ENCODE assay signal across 17 mouse cellular contexts in the genomic region with DNA sequence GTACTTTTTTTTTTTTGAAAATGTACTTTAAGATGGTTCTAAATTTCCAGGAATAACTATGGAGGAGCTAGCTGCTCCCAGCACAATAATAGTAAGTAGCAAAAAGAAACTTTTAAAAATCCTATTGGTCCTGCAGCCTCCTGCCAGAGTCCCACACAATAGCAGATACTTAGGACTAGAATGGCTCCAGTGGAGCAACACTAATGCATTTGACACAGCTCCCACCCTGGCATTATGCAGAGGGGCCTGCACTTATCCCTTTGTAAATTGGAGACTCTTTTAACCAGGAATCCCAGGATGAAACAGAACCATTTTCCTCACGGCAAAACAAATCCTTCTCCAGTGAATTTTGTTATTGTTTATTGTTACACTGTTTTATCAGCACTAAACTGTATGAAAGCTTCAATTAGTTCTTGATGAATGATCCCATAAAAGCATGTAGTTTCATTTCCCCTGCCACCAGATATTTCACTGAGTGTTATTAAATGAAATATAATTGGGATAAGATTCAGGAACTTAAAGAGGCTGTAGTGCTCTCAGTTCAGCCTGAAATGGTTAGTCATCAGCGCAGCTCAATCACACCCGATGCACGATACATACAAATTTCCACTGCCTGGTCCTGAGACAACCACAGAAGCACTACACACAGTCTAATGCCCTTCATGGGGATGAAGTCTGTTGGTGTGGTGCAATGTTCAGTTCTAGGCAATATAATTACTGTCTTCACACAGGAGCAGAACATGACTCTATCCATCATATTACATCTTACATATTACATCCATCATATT.
DNase-seq lines count a peak whose midpoint lies in the region; ATAC-seq lines count a peak whose summit lies in the region.
"Had no signal": no experiment of that assay in that cellular context is flagged by ENCODE, and none has a peak within 500 bp of the region (broad histone marks: within the 10 kb centered on the region; RNA-seq: fewer than 3 reads in every experiment).

No protein-coding gene starts in this region.

- peaks cover 12% of the 10 kb centered on the region for H3K4me1 ChIP-seq in forebrain, embryonic 15.5 days
- peaks cover 34% of the 10 kb centered on the region for H3K4me1 ChIP-seq in midbrain, embryonic 10.5 days
- no peaks in the 10 kb centered on the region for H3K4me1 ChIP-seq in neural tube, embryonic 14.5 days (ENCODE audit: control insufficient read depth, insufficient read depth, low read length)
- H3K4me1 ChIP-seq: embryonic facial prominence, embryonic 15.5 days; heart, embryonic 13.5 days; liver, embryonic 13.5 days had no signal

- WGBS in forebrain, embryonic 15.5 days, result 11% methylated on average over 4 of the region's 4 CpGs
- WGBS in midbrain, embryonic 10.5 days, result 23% methylated on average over 4 of the region's 4 CpGs
- WGBS in neural tube, embryonic 14.5 days, result 23% methylated on average over 4 of the region's 4 CpGs

- H3K9me3 ChIP-seq in forebrain, embryonic 15.5 days, result no peaks in the 10 kb centered on the region
- H3K9me3 ChIP-seq in midbrain, embryonic 10.5 days (replicated peaks), result no peaks in the 10 kb centered on the region
- H3K9me3 ChIP-seq in neural tube, embryonic 14.5 days (ENCODE audit: control insufficient read depth, low read length), result no peaks in the 10 kb centered on the region
- H3K9me3 ChIP-seq: embryonic facial prominence, embryonic 15.5 days; heart, embryonic 13.5 days; liver, embryonic 13.5 days had no signal

- no peak overlapping the region for H3K4me3 ChIP-seq in forebrain, embryonic 15.5 days
- H3K4me3 ChIP-seq in midbrain, embryonic 10.5 days, result peak overlapping the region; percentile 20; the same call in 1 of the 2 replicates
- H3K4me3 ChIP-seq in neural tube, embryonic 14.5 days (ENCODE audit: low read depth, low read length), result no peak overlapping the region
- H3K4me3 ChIP-seq: embryonic facial prominence, embryonic 15.5 days; heart, embryonic 13.5 days; liver, embryonic 13.5 days had no signal

- H3K4me2 ChIP-seq in forebrain, embryonic 15.5 days (replicated peaks), result no peak overlapping the region
- no peak overlapping the region for H3K4me2 ChIP-seq in neural tube, embryonic 14.5 days (ENCODE audit: low read depth, low read length)
- H3K4me2 ChIP-seq: embryonic facial prominence, embryonic 15.5 days; heart, embryonic 13.5 days; liver, embryonic 13.5 days had no signal

- ATAC-seq in forebrain, embryonic 15.5 days (replicated peaks), result peak; percentile 95
- ATAC-seq in neural tube, embryonic 14.5 days (ENCODE audit: low read depth), result peak; percentile 96
- ATAC-seq: inflammation-experienced regulatory T-cells, adult 6 months; Patski had no signal

- no peaks in the 10 kb centered on the region for H3K27me3 ChIP-seq in forebrain, embryonic 15.5 days
- H3K27me3 ChIP-seq in midbrain, embryonic 10.5 days (ENCODE audit: low read depth, poor library complexity, severe bottlenecking), result no peaks in the 10 kb centered on the region
- no peaks in the 10 kb centered on the region for H3K27me3 ChIP-seq in neural tube, embryonic 14.5 days (ENCODE audit: control insufficient read depth, insufficient read depth, low read length)
- H3K27me3 ChIP-seq: embryonic facial prominence, embryonic 15.5 days; heart, embryonic 13.5 days; liver, embryonic 13.5 days had no signal

- H3K27ac ChIP-seq in forebrain, embryonic 15.5 days (replicated peaks), result peak overlapping the region; percentile 40; the same call in 1 of the 2 replicates
- H3K27ac ChIP-seq in midbrain, embryonic 10.5 days (replicated peaks), result peak overlapping the region; percentile 86
- no peak overlapping the region for H3K27ac ChIP-seq in neural tube, embryonic 14.5 days (ENCODE audit: low read depth, low read length)
- H3K27ac ChIP-seq: embryonic facial prominence, embryonic 15.5 days; heart, embryonic 13.5 days; liver, embryonic 13.5 days; macrophage had no signal

- H3K36me3 ChIP-seq in forebrain, embryonic 15.5 days, result no peaks in the 10 kb centered on the region
- H3K36me3 ChIP-seq in midbrain, embryonic 10.5 days, result no peaks in the 10 kb centered on the region
- no peaks in the 10 kb centered on the region for H3K36me3 ChIP-seq in neural tube, embryonic 14.5 days (ENCODE audit: control insufficient read depth, insufficient read depth, low read length)
- H3K36me3 ChIP-seq: embryonic facial prominence, embryonic 15.5 days; heart, embryonic 13.5 days; liver, embryonic 13.5 days had no signal

- DNase-seq in embryo, embryonic 11.5 days (ENCODE audit: low read depth, low spot score), result peak; percentile 7
- peak; percentile 77 for DNase-seq in midbrain, embryonic 10.5 days (ENCODE audit: low spot score)
- DNase-seq in adrenal gland, postnatal 36 days, result no peak
- DNase-seq in kidney, adult 9 months, result no peak
- no peak for DNase-seq in urinary bladder, postnatal 10 days (ENCODE audit: low spot score)
- DNase-seq: adrenal gland, postnatal 10 days; gastrocnemius, postnatal 25 days; liver, embryonic 13.5 days; right cerebral cortex, postnatal 4 days; thymus, postnatal 4 days had no signal

- H3K9ac ChIP-seq in forebrain, embryonic 15.5 days (replicated peaks), result no peak overlapping the region
- no peak overlapping the region for H3K9ac ChIP-seq in neural tube, embryonic 14.5 days (replicated peaks; ENCODE audit: low read depth, low read length)
- H3K9ac ChIP-seq: embryonic facial prominence, embryonic 15.5 days; heart, embryonic 13.5 days; liver, embryonic 13.5 days had no signal

Comparison
In these comparisons a context has a peak if more than half of its experiments do, and no peak if none do; other contexts are left out.
1. DNase-seq: peak in embryo, embryonic 11.5 days (single experiment) and midbrain, embryonic 10.5 days (single experiment); none in adrenal gland, postnatal 36 days (0 of 2), kidney, adult 9 months (single experiment) and urinary bladder, postnatal 10 days (single experiment).